23 mouse cellular contexts compared by ENCODE assay signal in the genomic region with DNA sequence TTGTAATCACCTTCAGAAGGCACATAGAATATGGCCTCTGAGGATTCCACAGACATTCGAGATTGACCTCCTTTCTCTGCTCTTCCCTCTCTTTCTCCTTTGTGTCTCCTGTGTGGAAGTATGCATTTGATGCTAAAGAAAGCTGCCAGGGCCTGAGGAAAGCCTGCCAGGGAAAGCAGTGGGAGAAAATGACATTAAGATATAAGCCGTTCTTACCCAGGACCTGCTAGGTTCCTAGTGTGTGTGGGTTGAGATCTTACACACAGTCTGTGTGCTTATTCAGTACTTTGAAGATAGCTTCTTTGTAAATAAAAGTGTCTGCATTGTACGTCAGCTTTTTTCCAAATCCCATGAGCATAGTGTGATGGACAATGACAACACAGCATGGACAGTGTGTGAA. TPM values are rescaled to one million over a fixed set of nuclear protein-coding genes. Genes with fewer than 3 reads are reported as not detected.
DNase-seq lines count a peak whose midpoint lies in the region; ATAC-seq and TF ChIP-seq lines count a peak whose summit lies in the region.
"Had no signal": no experiment of that assay in that cellular context is flagged by ENCODE, and none has a peak within 500 bp of the region (broad histone marks: within the 10 kb centered on the region; RNA-seq: fewer than 3 reads in every experiment).

No protein-coding gene starts in this region.

- no peak overlapping the region for H3K9ac ChIP-seq in kidney, embryonic 15.5 days
- H3K9ac ChIP-seq: limb, embryonic 13.5 days; liver, embryonic 12.5 days had no signal

- no peaks in the 10 kb centered on the region for H3K27me3 ChIP-seq in cerebellum, adult 2 months (ENCODE audit: control insufficient read depth, insufficient read depth, low read length)
- H3K27me3 ChIP-seq in kidney, embryonic 15.5 days, result no peaks in the 10 kb centered on the region
- no peaks in the 10 kb centered on the region for H3K27me3 ChIP-seq in kidney, adult 2 months (replicated peaks; ENCODE audit: control insufficient read depth, insufficient read depth, low read length)
- H3K27me3 ChIP-seq: limb, embryonic 13.5 days; liver, embryonic 12.5 days had no signal

- peaks cover 68% of the 10 kb centered on the region for H3K36me3 ChIP-seq in kidney, embryonic 15.5 days
- H3K36me3 ChIP-seq in kidney, adult 2 months (ENCODE audit: control insufficient read depth, insufficient read depth, low read length), result peaks cover 4% of the 10 kb centered on the region; the same call in 1 of the 2 replicates

- H3K4me1 ChIP-seq in cerebellum, adult 2 months (ENCODE audit: control insufficient read depth, insufficient read depth, low read length), result peaks cover 11% of the 10 kb centered on the region
- 0 out of 2 replicates have a peak, but pooled peaks cover 4% of the 10 kb centered on the region for H3K4me1 ChIP-seq in kidney, embryonic 15.5 days
- peaks cover 8% of the 10 kb centered on the region; the same call in 1 of the 2 replicates for H3K4me1 ChIP-seq in kidney, adult 2 months (ENCODE audit: control insufficient read depth, insufficient read depth, low read length)
- H3K4me1 ChIP-seq: embryonic facial prominence, embryonic 10.5 days; hindbrain, embryonic 10.5 days; liver, embryonic 12.5 days had no signal

- peak in 1 of 2 experiments; percentile 18 for DNase-seq in cerebellum, adult 2 months
- DNase-seq in cerebellum, adult 8-10 months, result no peak
- no peak for DNase-seq in kidney, adult 2 months
- DNase-seq in right cerebral cortex, adult 18-20 months, result peak; percentile 54
- no peak for DNase-seq in right cerebral cortex, postnatal 14 days
- peak; percentile 54 for DNase-seq in telencephalon, adult 2 months (ENCODE audit: low read depth, low spot score)
- DNase-seq in thymus, postnatal 10 days (ENCODE audit: low spot score in 2 of 2), result no peak
- DNase-seq: adrenal gland, adult 8-10 months; gastrocnemius, postnatal 14 days; kidney, adult 18-20 months; kidney, postnatal 10 days; lung, adult 18-20 months; lung, postnatal 10 days; thymus, adult 2 months had no signal

- TF ChIP-seq CTCF in cerebellum, adult 2 months (IDR thresholded peaks at IDR 0.05; ENCODE audit: borderline replicate concordance, insufficient read depth, low read depth, low read length), result no peak
- no peak for TF ChIP-seq CTCF in kidney, adult 2 months (conservative IDR thresholded peaks at IDR 0.05; ENCODE audit: insufficient read depth, insufficient read length, low read depth, low read length)

- no peaks in the 10 kb centered on the region for H3K9me3 ChIP-seq in kidney, embryonic 15.5 days (replicated peaks)
- H3K9me3 ChIP-seq: embryonic facial prominence, embryonic 10.5 days; hindbrain, embryonic 10.5 days; limb, embryonic 13.5 days; liver, embryonic 12.5 days had no signal

- no peak overlapping the region for H3K4me2 ChIP-seq in kidney, embryonic 15.5 days
- H3K4me2 ChIP-seq: heart, embryonic 11.5 days; limb, embryonic 13.5 days; liver, embryonic 12.5 days; midbrain, embryonic 11.5 days had no signal

- H3K4me3 ChIP-seq in cerebellum, adult 2 months (replicated peaks; ENCODE audit: insufficient read depth, low read depth, low read length), result no peak overlapping the region
- H3K4me3 ChIP-seq in kidney, embryonic 15.5 days (replicated peaks), result no peak overlapping the region
- H3K4me3 ChIP-seq in kidney, adult 2 months (ENCODE audit: insufficient read depth, low read depth, low read length), result no peak overlapping the region
- H3K4me3 ChIP-seq: embryonic facial prominence, embryonic 10.5 days; hindbrain, embryonic 10.5 days; limb, embryonic 13.5 days; liver, embryonic 12.5 days had no signal

- no peak for TF ChIP-seq POLR2A in cerebellum, adult 2 months (IDR thresholded peaks at IDR 0.05; ENCODE audit: borderline replicate concordance, insufficient read depth, low read length)
- TF ChIP-seq POLR2A in kidney, adult 2 months (IDR thresholded peaks at IDR 0.05; ENCODE audit: low read depth, low read length), result no peak

- no peak for ATAC-seq in kidney, embryonic 15.5 days (replicated peaks; ENCODE audit: low FRiP score)
- ATAC-seq: activated CD4-positive, CD25-positive, alpha-beta regulatory T cell, adult 4 months; forebrain, embryonic 16.5 days; liver, embryonic 12.5 days had no signal

- peak overlapping the region; percentile 70 for H3K27ac ChIP-seq in cerebellum, adult 2 months (ENCODE audit: insufficient read depth, low read length)
- 0 out of 2 replicates have a peak overlapping the region, but pooled peaks have one; percentile 10 for H3K27ac ChIP-seq in kidney, embryonic 15.5 days
- no peak overlapping the region for H3K27ac ChIP-seq in kidney, adult 2 months (ENCODE audit: insufficient read depth, low read depth, low read length)
- H3K27ac ChIP-seq: embryonic facial prominence, embryonic 10.5 days; hindbrain, embryonic 10.5 days; limb, embryonic 13.5 days; liver, embryonic 12.5 days had no signal

- 16% methylated on average over 3 of the region's 3 CpGs for WGBS in cerebellum, adult 2 months
- 83% methylated on average over 3 of the region's 3 CpGs for WGBS in kidney, embryonic 15.5 days
- WGBS in kidney, adult 2 months, result 84% methylated on average over 3 of the region's 3 CpGs

RNA-seq across cellular contexts. Expression of a gene that starts 30.5 kb away (rescaled TPM):
- 107 and 110 TPM in 2 replicates for polyA plus RNA-seq in cerebellum, adult 2 months (2012; rRNA removed)
- polyA plus RNA-seq in kidney, embryonic 15.5 days (2015; fragmentation: Nextera tagmentation; extraction: Ambion mirVana), result 76.5 and 80.9 TPM in 2 replicates
- polyA plus RNA-seq in kidney, adult 2 months (2012; rRNA removed), result 58.5 and 63.3 TPM in 2 replicates

RNA-seq across cellular contexts. Expression of a gene that starts 39.8 kb away (rescaled TPM):
- 188 and 231 TPM in 2 replicates for polyA plus RNA-seq in cerebellum, adult 2 months (2012; rRNA removed)
- 13.4 and 14.3 TPM in 2 replicates for polyA plus RNA-seq in kidney, embryonic 15.5 days (2015; fragmentation: Nextera tagmentation; extraction: Ambion mirVana)
- 97.0 and 98.2 TPM in 2 replicates for polyA plus RNA-seq in kidney, adult 2 months (2012; rRNA removed)

Comparison
In these comparisons a context has a peak if more than half of its experiments do, and no peak if none do; other contexts are left out.
1. DNase-seq: peak in right cerebral cortex, adult 18-20 months (single experiment) and telencephalon, adult 2 months (single experiment); none in cerebellum, adult 8-10 months (single experiment), kidney, adult 2 months (single experiment), right cerebral cortex, postnatal 14 days (single experiment) and thymus, postnatal 10 days (0 of 2).